Mouse (Mus musculus): Measurements from ENCODE around the gene Gm13539. TPM values are rescaled to one million over a fixed set of nuclear protein-coding genes. Genes with fewer than 3 reads are reported as not detected.

Gene Gm13539
- polyA plus RNA-seq, 1 experiment from 2014 or later: not detected

- H3K27ac ChIP-seq: no peak overlapping the region
- no peaks in the 10 kb centered on the region for H3K4me1 ChIP-seq
- H3K9ac ChIP-seq: no peak overlapping the region
- H3K9me3 ChIP-seq (replicated peaks): no peaks in the 10 kb centered on the region
- H3K27me3 ChIP-seq: no peaks in the 10 kb centered on the region
- H3K4me2 ChIP-seq: no peak overlapping the region
- H3K4me3 ChIP-seq: no peak overlapping the region
- ATAC-seq: no peak
- no peaks in the 10 kb centered on the region for H3K36me3 ChIP-seq (ENCODE audit: poor library complexity, severe bottlenecking)
- WGBS: 84% methylated on average over 3 of the region's 3 CpGs
Observed at GRCm38 (mm10) chr2:25830786-25831185, 48.7 kb downstream of the Gm13539 start.

- Histone ChIP-seq H3K4me1 (no peaks in the 10 kb centered on the region), H3K27ac (no peak overlapping the region), H3K36me3 (ENCODE audit: poor library complexity, severe bottlenecking) (no peaks in the 10 kb centered on the region), H3K9ac (no peak overlapping the region), H3K4me2 (no peak overlapping the region), H3K9me3 (replicated peaks) (no peaks in the 10 kb centered on the region), H3K27me3 (no peaks in the 10 kb centered on the region), H3K4me3 (no peak overlapping the region)
- WGBS: 44% methylated on average over 5 of the region's 5 CpGs
- ATAC-seq: peak; percentile 30; the same call in 1 of the 2 replicates
Observed at GRCm38 (mm10) chr2:25836291-25836690, 54.2 kb downstream of the Gm13539 start.

Other genes with a start within 250 kb of the Gm13539 start
- 30.9 and 33.3 TPM in 2 replicates for gene Traf2, start 235.3 kb upstream of the Gm13539 start, polyA plus RNA-seq (2015; fragmentation: Nextera tagmentation; extraction: Ambion mirVana)
- 383 and 401 TPM in 2 replicates for gene Edf1, start 224.4 kb upstream of the Gm13539 start, polyA plus RNA-seq (2015; fragmentation: Nextera tagmentation; extraction: Ambion mirVana)
- gene Mamdc4, start 207.4 kb upstream of the Gm13539 start, polyA plus RNA-seq (2015; fragmentation: Nextera tagmentation; extraction: Ambion mirVana): 3.1 and 4.2 TPM in 2 replicates
- 179 and 189 TPM in 2 replicates for gene Phpt1, start 207.0 kb upstream of the Gm13539 start, polyA plus RNA-seq (2015; fragmentation: Nextera tagmentation; extraction: Ambion mirVana)
- gene Ajm1, start 200.5 kb upstream of the Gm13539 start, polyA plus RNA-seq (2015; fragmentation: Nextera tagmentation; extraction: Ambion mirVana): 2.2 and 3.4 TPM in 2 replicates
- 71.7 and 72.5 TPM in 2 replicates for gene Rabl6, start 173.7 kb upstream of the Gm13539 start, polyA plus RNA-seq (2015; fragmentation: Nextera tagmentation; extraction: Ambion mirVana)
- 0.11 and 0.32 TPM in 2 replicates for gene Ccdc183, start 164.6 kb upstream of the Gm13539 start, polyA plus RNA-seq (2015; fragmentation: Nextera tagmentation; extraction: Ambion mirVana)
- gene Tmem141, start 160.3 kb upstream of the Gm13539 start, polyA plus RNA-seq (2015; fragmentation: Nextera tagmentation; extraction: Ambion mirVana): 14.3 and 16.2 TPM in 2 replicates
- gene Fcna, start 154.2 kb upstream of the Gm13539 start, polyA plus RNA-seq (2015; fragmentation: Nextera tagmentation; extraction: Ambion mirVana): 0.92 and 1.2 TPM in 2 replicates
- gene Lcn8, start 129.1 kb upstream of the Gm13539 start, polyA plus RNA-seq (2015; fragmentation: Nextera tagmentation; extraction: Ambion mirVana): not detected in 2 replicates
- gene Lcn5, start 124.3 kb upstream of the Gm13539 start, polyA plus RNA-seq (2015; fragmentation: Nextera tagmentation; extraction: Ambion mirVana): not detected in 2 replicates
- gene Lcn6, start 105.5 kb upstream of the Gm13539 start, polyA plus RNA-seq (2015; fragmentation: Nextera tagmentation; extraction: Ambion mirVana): not detected in 2 replicates
- not detected in 2 replicates for gene Lcn10, start 99.5 kb upstream of the Gm13539 start, polyA plus RNA-seq (2015; fragmentation: Nextera tagmentation; extraction: Ambion mirVana)
- gene Obp2a, start 82.2 kb upstream of the Gm13539 start, polyA plus RNA-seq (2015; fragmentation: Nextera tagmentation; extraction: Ambion mirVana): not detected in 2 replicates
- 83.3 and 86.8 TPM in 2 replicates for gene Bmyc, start 75.5 kb upstream of the Gm13539 start, polyA plus RNA-seq (2015; fragmentation: Nextera tagmentation; extraction: Ambion mirVana)
- gene Obp2b, start 45.2 kb upstream of the Gm13539 start, polyA plus RNA-seq (2015; fragmentation: Nextera tagmentation; extraction: Ambion mirVana): not detected in 2 replicates
- gene Lcn3, start 16.7 kb upstream of the Gm13539 start, polyA plus RNA-seq (2015; fragmentation: Nextera tagmentation; extraction: Ambion mirVana): not detected in 2 replicates
- gene Lcn11, start 5.2 kb upstream of the Gm13539 start, polyA plus RNA-seq (2015; fragmentation: Nextera tagmentation; extraction: Ambion mirVana): not detected in 2 replicates
- gene Glt6d1, start 33.6 kb downstream of the Gm13539 start, polyA plus RNA-seq (2015; fragmentation: Nextera tagmentation; extraction: Ambion mirVana): not detected in 2 replicates
- gene Lcn9, start 40.9 kb downstream of the Gm13539 start, polyA plus RNA-seq (2015; fragmentation: Nextera tagmentation; extraction: Ambion mirVana): not detected in 2 replicates
- gene Sohlh1, start 65.0 kb downstream of the Gm13539 start, polyA plus RNA-seq (2015; fragmentation: Nextera tagmentation; extraction: Ambion mirVana): not detected in 2 replicates
- gene Kcnt1, start 81.5 kb downstream of the Gm13539 start, polyA plus RNA-seq (2015; fragmentation: Nextera tagmentation; extraction: Ambion mirVana): 3.2 and 4.5 TPM in 2 replicates
- 30.7 and 35.1 TPM in 2 replicates for gene Camsap1, start 201.0 kb downstream of the Gm13539 start, polyA plus RNA-seq (2015; fragmentation: Nextera tagmentation; extraction: Ambion mirVana)
- gene Ubac1, start 239.5 kb downstream of the Gm13539 start, polyA plus RNA-seq (2015; fragmentation: Nextera tagmentation; extraction: Ambion mirVana): 83.8 and 89.3 TPM in 2 replicates

Measured in forebrain, embryonic 13.5 days (tissue).